Mouse (Mus musculus) layer of hippocampus, adult 9-11 months (tissue): ENCODE results near the gene Pbx4.

Experiments
- DNase-seq: peaks from one replicate; pipeline ENCODE4 v3.0.0; 2022

The Pbx4 gene

DNA sequence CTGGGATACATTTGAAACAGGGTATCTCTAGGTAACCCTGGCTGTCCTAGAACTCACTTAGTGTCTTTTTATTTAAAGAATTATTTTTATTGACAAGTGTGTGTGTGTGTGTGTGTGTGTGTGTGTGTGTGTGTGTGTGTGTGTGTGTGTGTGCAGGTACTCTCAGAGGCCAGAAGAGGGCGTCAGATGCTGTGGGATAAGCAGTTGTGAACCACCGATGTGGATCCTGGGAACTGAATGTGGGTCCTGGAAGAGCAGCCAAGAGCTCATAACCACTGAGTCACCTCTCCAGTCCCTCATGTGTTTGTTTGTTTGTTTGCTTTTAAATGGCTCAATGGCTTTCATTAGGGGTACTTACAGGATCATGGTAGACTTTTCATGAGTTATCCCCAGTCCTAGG, 17.4 kb upstream of the Pbx4 start:
- DNase-seq: no peak

DNA sequence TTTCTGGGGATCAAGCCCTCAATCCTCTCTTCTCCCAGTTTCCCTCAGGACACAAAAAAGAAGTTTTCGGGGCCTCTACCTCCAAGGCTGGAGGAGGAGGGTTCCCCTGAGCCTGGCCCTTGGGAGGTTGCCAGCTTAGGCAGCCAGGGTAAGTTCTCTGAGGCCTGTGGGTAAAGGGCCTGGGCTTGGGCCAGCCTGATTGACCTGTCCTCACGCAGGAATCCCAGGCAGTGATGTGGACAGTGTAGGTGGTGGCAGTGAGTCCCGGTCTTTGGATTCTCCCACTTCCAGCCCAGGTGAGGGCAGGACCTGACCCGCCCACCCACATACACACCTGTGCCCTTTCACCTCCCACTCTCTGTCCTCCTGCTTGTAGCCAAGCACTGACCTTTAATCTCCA, 16.9 kb upstream of the Pbx4 start:
- DNase-seq: no peak

DNA sequence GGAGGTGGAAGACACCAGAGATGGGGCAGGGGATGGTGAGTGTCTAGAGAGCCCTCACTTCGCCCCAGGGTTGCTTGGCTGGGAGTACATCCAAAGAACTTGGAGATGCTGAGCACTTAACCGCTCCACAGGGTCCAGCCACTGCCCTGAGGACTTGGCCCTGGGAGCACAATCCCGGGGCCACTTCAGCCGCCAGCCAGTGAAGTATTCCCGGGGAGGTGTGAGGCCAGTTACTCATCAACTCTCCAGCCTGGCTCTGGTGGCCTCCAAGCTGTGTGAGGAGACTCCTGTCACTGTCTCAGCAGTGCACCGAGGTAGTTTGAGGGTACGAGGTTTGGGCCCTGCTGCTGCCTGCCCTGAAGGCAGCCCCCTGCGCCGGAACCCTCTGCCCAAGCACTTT, 11.8 kb upstream of the Pbx4 start:
- DNase-seq: no peak

DNA sequence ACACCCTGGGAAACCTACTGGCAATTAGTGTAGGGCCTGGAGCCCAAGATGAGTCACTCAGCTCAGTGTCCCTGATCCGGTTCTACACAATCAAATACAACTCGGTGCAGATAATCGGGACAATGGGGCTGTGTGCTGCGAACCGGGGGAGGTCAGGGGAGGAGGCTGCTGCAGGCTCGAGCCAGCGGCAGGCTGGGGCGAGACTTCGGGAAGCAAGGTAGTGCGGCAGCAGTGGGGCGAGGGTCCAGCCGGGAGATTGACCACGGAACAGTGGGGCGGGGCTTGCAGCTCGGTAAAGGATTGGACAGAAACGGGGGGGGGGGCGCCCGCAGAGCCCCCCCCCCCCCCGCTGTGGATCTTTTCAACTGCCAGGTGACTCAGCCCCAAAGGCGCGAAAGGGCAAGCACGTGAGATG, 10.3 kb upstream of the Pbx4 start:
- DNase-seq: no peak

DNA sequence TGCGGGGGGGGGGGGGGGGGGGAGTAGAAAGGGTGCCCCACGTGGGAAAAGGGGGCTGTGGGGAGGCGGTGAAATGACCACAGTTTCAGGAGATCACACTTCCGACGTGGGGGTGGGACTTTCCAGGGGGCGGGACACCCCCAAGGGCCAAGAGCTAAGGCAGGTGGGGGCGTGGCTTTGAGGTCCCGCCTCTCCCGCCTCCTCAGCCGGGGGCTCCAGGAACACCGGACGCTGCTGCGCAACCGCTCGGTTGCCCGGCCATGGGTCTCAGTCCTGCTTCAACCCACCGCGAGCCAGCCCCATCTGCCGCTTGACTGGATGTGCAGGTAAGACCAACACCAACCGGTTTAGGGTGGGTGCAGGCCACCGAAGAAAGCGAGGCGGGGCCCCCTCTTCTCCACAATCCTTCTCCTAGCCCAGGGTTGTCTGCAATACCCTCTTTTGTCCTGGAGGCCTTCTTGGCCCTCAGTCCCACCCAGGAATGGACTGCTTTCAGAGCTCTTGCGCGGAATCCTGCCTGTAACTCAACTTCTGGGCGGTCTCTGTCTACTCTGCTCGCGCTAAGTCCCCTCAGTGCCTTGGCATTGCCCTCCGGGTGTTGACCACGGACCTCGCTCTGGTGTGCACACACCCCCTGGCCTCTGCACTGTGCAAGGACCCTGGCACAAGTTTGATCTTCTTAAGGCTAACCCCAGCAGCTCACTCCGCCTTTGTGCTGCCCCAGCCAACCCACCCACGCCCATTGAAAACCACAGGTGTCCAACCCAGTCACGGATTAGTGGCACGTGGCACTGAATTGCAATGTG, 9.7 kb upstream of the Pbx4 start, which contains the start of gene Lpar2:
Gene Lpar2 (plus strand): TSS at position 44 of the 806 bp plus-strand sequence.
- DNase-seq: no peak

DNA sequence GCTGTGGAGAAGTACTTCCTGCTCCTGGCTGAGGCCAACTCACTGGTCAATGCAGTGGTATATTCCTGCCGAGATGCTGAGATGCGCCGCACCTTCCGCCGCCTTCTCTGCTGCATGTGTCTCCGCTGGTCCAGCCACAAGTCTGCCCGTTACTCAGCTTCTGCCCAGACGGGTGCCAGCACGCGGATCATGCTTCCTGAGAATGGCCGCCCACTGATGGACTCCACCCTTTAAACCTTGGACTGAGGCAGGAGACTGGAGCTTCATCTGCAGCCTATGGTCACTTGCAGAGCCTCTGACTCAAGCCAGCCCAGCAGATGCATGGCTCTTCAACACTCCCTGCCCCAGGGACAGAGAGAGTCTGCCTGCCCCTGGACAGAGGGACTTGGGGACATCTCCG, 5.9 kb upstream of the Pbx4 start:
- no peak for DNase-seq

DNA sequence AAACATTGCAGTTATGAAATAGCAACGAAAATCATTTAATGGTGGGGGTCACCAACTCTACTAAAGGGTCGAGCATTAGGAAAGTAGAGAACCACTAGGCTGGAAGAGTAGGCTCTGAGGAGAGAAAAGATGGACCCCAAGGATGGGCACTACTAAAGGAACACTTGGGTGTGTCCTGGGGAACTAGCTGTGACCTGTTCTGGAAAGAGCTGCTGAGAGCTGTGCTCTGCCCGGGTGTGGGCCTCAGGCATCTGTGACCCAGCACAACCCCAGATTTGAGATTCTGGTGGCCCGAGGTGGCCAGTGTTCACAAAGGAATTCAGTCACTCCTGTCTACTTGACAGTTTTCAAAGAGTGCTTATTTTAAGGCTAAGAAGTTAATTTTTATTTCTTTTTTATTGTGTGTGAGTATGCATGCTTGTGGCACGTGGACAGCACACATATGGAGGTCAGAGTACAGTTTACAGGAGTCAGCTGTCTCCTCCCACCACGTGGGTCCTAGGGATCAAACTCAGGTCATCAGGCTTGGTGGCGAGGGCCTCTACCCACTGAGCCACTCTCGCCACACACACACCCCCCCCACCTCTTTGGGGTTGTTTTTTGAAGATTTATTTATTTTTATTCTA, 4.9 kb downstream of the Pbx4 start:
- DNase-seq: no peak

DNA sequence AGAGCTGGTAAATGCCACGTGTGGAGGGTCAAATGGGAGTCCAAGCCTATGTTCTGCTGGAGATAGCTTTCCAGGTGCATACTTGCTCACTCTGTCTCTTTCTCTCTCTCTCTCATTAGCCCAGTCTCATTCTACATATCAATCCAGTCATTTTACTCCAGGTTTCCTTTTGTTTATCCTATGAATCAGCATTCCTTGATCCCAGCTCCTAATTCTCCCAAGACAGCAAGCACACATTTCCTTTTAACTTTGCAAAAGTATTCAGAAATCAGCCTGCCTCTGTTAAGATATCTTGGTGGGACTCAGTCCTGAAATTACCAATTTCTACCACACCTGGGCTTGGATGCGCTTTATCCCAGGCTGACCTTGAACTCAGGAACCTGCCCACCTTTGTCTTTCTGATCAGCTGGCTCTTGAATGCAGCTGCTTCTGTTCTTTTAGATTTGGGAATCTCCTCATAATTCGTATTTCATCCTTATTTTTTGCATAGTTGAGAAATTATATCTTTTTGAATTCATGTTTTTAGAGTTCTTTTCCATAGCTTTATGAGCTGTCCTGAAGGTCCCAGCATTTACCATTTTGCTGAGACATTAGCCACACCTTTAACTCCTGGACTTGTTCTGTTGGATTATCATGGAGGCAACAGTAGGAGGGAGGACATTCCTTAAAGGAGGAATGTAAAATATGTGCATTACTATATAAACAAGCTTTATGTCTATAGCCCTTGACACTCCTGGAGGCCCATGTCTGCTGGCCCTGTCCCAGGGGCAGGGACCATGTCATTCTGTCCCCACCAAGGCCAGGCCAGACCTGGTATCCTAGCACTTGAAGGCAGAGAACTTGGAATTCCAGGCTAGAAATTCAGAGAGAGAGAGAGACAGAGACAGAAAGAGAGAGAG, 15.1 kb downstream of the Pbx4 start:
- no peak for DNase-seq

DNA sequence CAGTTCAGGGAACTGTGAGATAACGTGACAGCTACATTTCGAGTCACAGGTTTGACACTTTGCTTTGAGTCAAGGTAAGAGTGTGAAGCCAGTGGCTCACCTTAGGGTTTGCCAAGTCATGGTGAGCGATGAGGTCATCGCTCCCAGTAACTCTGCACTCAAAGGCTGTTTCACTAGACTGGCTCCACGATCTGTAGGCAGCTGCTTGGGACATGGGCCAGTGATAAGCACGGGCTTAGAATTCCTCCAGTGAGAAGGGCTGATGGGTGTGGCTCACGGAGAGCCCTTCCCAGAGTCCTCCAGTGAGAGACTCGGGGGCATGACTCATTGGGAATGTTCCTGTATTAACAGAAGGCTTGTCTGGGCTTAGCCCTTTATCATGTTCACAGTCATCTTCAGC, 16.7 kb downstream of the Pbx4 start:
- no peak for DNase-seq

DNA sequence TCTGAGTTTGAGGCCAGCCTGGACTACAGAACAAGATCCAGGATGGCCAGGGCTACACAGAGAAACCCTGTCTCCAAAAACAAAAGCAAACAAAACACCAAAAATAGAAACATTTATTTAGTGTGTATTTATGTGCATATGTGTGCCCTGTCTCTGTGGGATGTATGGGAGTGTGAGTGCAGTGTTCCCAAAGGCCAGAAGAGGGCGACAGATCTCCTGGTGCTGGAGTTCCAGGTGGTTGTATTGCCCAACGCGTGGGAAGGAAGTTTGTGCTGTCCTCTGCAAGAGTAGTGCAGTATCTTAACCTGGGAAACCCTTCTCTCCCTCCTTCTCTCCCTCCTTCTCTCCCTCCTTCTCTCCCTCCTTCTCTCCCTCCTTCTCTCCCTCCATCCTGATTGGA, 17.6 kb downstream of the Pbx4 start:
- no peak for DNase-seq

DNA sequence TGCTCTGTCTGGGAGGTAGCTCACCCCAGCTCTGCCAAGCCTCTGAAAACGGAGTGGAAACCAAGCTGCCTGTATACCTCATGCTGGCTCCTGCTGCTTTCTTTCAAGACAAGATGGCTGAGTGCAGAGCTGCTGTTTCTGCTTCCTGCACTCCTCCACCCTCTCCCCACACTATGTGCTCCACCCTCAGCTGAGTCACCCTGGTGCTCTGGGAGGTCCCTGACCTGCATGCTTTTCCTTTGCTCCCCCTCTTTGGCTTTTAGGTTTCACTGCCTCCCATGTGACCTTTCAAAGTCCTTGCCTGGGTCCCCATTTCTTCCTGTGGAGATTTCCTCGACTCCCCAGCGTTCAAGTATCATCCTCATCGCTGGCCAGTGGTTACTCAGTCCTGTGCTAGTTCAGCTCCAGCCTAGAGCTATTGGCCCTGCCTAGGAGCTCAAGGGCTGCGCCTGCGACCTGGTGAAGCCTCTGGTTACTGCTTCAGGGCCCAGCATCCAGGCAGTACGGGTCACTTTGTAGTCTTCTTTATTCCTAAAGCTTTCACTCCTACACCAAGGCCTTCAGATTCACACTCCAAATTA, 18.7 kb downstream of the Pbx4 start:
- no peak for DNase-seq

DNA sequence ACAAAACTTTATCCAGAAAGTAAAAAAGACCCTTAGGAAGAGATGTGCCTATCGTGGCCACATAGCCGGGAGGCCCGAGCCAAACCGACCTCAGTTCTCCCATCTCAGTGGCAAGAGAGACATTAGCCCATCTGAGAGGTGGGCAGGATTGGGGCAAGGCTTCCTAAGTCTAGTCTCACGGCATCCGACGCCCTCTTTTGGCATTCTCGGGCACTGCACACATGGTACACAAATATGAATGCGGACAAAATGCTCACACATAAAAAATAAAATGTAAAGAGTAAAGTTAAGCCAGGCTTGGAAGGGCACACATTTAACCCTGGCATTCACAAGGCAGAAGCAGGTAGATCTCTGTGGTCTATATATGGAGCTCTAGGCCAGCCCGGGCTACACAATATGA, 21.6 kb downstream of the Pbx4 start:
- DNase-seq: no peak

DNA sequence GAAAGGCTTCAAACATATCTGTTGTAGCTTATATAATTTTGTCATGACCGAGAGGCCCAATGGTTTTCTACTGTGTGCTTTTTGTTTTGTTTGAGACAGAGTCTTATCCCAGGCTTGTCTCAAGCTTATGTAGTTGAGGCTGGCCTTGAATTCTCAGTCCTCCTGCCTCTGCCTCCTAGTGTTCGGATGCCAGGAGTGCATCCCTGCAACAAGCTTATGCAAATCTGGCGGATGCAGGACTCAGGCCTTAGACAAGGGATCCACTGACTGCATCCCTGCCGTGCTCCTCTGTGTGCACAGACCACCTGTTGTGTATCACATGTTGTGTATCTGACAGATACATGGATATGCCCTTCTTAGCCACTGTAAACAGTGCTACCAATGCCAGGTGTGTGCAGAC, 28.5 kb downstream of the Pbx4 start:
- no peak for DNase-seq

DNA sequence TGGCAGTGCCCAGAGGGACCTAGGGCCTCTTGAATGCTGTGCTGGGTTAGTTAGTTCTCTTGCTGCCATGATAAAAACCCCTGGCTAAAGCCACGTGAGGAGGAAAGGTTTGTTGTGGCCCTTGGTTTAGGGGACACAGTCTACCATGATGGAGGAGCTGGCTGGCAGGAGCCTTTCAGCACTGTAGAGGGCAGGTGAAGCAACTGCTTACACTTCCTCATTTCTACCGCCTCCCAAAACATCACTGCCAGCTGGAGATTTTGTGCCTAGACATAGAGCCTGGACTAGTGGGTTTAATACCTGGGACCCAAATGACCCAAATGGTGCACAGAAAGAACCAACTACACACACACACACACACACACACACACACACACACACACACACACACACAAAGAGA, 29.0 kb downstream of the Pbx4 start:
- DNase-seq: no peak

DNA sequence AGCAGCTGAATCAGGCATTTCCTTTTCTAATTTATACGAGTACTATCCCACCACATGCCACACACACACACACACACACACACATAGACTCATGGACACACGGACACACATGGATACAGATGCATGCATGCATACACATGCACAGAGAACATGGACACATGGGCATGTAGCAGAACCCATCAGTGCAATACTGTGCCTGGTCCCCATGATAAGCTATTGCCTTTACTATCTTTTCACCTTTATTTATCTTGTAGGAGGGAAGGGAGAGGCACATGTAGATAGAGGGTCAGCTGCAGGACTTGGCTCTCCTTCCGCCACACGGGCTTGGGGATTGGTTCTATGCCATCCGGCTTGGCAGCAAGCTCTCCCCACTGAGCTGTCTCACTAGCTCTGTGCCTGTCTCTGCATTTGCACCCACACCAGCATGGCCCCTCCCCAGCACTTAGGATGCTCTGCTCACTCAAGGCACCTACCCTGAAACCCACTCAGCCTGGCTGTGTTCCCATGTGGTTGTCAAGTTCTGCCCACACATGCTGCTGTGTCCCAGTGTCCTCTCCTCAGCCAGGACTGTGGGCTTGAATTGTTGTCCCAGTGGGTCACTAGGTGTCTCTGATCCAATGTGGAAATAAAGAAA, 31.2 kb downstream of the Pbx4 start:
- no peak for DNase-seq

DNA sequence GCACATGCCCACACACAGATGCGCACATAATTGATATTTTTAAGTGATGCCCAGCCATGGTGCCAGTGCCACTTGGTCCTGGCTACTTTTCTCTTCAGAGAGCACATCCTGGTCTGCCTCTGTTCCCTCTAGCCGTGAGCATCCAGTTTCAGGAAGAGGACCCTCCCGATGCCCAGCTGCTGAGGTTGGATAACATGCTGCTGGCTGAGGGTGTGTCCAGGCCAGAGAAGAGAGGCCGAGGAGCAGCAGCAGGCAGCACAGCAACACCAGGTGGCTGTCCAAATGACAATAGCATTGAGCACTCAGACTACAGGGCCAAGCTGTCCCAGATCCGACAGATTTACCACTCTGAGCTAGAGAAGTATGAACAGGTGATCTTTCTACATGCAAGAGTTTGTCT, 31.9 kb downstream of the Pbx4 start:
- DNase-seq: no peak

DNA sequence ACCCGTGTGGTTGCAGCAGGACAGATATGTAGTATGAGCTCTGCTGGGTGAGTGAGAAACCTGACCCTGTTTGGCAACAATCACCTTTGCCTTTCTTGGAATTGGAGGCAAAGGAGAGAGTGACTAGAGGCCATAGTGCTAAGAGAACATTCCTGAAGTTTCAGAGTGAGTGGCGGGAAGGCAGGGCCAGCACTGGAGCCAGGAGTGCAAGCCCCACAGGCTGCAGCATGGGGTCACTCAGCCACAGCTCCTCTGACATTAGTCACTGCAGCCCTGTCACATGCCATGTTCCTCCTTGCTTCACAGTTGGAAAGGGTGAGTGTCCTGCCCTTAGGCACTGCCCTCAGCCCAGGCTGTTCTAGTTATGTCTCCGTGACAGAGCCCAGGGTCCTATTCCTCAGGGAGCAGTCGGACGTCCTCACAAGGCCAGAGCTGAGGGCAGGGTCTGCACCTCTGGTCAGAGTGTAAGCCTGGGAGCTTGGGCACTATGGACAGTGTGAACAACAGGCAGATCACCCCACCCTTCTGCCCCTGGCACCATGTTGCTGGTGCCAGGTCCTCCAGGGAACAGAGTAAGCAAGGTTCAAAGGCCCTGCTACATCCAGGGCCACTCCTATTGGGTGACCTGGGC, 35.5 kb downstream of the Pbx4 start:
- no peak for DNase-seq

DNA sequence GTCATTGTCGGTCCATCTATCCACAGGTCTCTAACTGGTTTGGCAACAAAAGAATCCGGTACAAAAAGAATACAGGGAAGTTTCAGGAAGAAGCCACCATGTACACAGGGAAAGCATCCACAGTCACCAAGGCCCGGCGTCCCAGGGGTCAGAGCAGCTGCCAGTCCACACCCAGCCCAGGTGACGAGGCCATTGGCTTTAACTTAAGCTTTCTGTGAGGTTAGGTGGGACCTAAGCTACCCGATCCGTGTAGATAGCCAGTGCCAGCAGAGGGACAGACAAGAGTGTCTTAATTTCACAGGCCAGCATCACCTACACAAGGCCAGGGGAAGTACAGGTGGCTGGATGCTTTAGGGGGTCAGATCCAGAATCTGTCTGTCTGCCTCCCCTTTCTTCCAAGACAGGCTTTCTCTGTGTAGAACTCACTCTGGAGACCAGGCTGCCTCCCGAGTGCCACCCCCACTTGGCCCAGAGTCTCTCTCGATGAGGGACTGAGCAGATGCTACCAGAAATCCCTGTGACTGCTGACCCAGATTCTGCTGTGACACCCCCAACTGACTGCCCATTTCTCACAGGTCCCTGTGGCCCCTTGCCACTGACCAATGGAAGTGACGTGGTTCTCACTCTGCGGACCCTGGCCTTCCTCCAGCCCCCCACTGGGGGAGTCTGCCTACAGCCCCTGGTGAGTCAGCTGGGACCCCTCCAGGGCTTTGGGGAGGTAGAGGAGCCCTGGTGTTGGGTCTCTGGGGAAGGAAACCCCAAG, 37.9 kb downstream of the Pbx4 start:
- DNase-seq: no peak

DNA sequence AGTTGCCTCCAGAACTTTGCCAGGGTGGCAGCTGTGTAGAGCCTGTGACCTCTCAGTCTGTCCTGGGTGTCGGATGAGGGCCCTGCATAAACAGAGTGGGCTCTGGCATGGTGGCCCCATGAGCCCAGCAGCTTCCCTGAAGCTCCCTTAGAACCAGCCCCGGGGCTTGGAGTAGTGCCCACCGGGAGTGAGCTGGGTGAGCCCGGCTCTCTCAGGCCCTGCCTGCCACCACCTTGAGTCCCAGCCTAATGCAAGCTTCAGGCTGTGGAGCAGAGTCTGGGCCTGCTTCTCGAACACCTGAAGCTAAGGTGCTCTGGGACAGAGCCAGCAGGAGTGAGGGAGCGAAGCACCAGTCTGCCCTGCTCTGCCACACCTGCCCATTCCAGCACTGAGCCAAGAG, 38.6 kb downstream of the Pbx4 start:
- DNase-seq: no peak

DNA sequence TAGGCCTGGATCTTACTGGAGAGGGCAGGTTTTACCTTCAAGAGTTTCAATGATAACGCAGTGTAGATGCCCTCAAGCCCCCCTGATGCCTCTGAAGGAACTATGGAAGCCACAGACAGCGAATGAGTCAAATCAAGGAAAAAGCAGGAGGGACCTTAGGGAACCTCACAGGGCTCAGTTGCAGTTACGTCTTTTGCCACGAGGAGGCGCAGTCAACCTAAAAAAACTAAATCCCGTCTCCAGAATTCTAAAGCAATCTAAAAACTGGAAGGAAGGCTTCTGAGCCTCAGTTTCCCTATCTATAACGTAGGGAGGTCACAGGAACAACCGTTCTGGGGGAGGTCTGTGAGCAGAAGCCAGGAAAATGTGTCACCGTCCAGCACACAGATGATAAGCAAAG, 41.9 kb downstream of the Pbx4 start:
- no peak for DNase-seq

DNA sequence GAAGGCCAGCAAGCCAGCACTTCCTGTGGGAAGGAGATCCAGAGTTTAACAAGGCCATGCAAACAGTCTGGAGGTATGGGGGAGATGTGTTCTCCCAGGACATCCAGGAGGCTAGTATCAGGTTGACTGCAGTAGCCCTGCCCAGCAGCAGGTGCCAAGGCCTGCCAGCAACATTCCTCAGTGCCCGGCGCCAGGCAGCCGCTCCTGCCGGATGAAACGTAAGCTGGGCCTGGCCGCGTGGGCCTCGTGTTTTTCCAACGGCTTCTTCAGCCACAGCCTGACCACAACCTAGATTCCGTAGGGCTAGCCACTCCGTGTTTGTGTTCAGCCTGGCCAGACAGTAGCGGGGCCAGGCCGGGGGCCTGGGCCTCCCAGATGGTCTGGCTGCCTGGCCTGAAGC, 42.4 kb downstream of the Pbx4 start:
- no peak for DNase-seq

DNA sequence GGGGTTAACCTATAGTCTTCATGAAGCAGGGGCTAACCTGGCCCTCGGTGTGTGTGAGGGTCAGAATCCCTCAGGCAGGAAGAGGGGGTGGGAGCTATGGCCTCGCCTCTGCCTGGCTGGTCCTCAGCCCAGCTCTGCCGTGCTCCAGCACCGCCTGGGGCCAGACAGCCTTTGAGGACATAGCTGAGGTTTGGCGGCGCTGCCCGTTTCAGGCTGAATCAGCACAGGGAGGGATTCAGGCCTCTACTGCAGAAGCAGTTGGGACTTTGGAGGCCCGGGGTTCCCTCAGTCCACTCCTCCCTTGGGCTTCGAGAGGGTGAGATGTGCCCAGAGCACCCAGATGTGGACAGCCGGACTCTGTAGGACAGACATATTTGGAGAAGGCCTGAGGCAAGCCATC, 43.8 kb downstream of the Pbx4 start:
- no peak for DNase-seq
